Mouse (Mus musculus): Measurements from ENCODE around the gene Btn2a2. TPM values are rescaled to one million over a fixed set of nuclear protein-coding genes. Genes with fewer than 3 reads are reported as not detected.

Gene Btn2a2
- polyA plus RNA-seq, 2 experiments, result 0.01 TPM; not detected in 1

- peak overlapping the region; percentile 27 to 61 for H3K4me3 ChIP-seq (ENCODE audit: insufficient read depth in 1 of 2, low read depth in 2 of 2, low read length in 2 of 2)
- peaks cover 22 to 42% of the 10 kb centered on the region in 2 experiments for H3K4me1 ChIP-seq (replicated peaks; ENCODE audit: control insufficient read depth in 2 of 2, insufficient read depth in 2 of 2, low read length in 1 of 2)
- no peak for DNase-seq (ENCODE audit: low read depth in 3 of 3, low spot score in 3 of 3)
- no peaks in the 10 kb centered on the region for H3K36me3 ChIP-seq (replicated peaks; ENCODE audit: control insufficient read depth, insufficient read depth, low read depth)
- peak overlapping the region; percentile 54 for H3K9ac ChIP-seq (replicated peaks)
- peak overlapping the region; percentile 61 for H3K4me2 ChIP-seq (ENCODE audit: low read depth)
- H3K9me3 ChIP-seq (ENCODE audit: control insufficient read depth, low read length), result no peaks in the 10 kb centered on the region
- H3K27ac ChIP-seq, result no peak overlapping the region
- ATAC-seq (ENCODE audit: insufficient read depth), result no peak
- TF ChIP-seq CTCF (IDR thresholded peaks at IDR 0.05; ENCODE audit: low read depth), result no peak
- TF ChIP-seq EP300 (IDR thresholded peaks at IDR 0.05; ENCODE audit: low read depth), result no peak
- 23% methylated on average over 5 of the region's 5 CpGs for WGBS (ENCODE audit: insufficient replicate concordance)
- H3K27me3 ChIP-seq (ENCODE audit: control insufficient read depth, insufficient read depth, low read length), result no peaks in the 10 kb centered on the region
Measured at GRCm38 (mm10) chr13:23501511-23501910, 12.9 kb upstream of the Btn2a2 start.

GRCm38 (mm10) chr13:23500424-23501200 is 12.0 kb upstream of the Btn2a2 start:
- peaks cover 18 to 41% of the 10 kb centered on the region in 2 experiments for H3K4me1 ChIP-seq (replicated peaks; ENCODE audit: control insufficient read depth in 2 of 2, insufficient read depth in 2 of 2, low read length in 1 of 2)
- H3K27me3 ChIP-seq (ENCODE audit: control insufficient read depth, insufficient read depth, low read length), result no peaks in the 10 kb centered on the region
- WGBS (ENCODE audit: insufficient replicate concordance), result 0% methylated on average over 17 of the region's 17 CpGs
- H3K4me3 ChIP-seq (ENCODE audit: insufficient read depth in 1 of 2, low read depth in 2 of 2, low read length in 2 of 2), result peak overlapping the region in 1 of 2 experiments; percentile 29; a peak in 2 of 4 replicates
- ATAC-seq (ENCODE audit: insufficient read depth) (peak; percentile 83), DNase-seq (ENCODE audit: low read depth in 3 of 3, low spot score in 3 of 3) (peak; percentile 74 to 78 (median 76))
- peak overlapping the region; percentile 61 for H3K4me2 ChIP-seq (ENCODE audit: low read depth)
- no peak overlapping the region for H3K27ac ChIP-seq
- H3K9me3 ChIP-seq (ENCODE audit: control insufficient read depth, low read length), result no peaks in the 10 kb centered on the region
- TF ChIP-seq CTCF (IDR thresholded peaks at IDR 0.05; ENCODE audit: low read depth) (no peak), EP300 (IDR thresholded peaks at IDR 0.05; ENCODE audit: low read depth) (no peak)
- no peak overlapping the region for H3K9ac ChIP-seq (replicated peaks)
- H3K36me3 ChIP-seq (replicated peaks; ENCODE audit: control insufficient read depth, insufficient read depth, low read depth), result no peaks in the 10 kb centered on the region

GRCm38 (mm10) chr13:23499943-23500342 is 11.3 kb upstream of the Btn2a2 start:
- ATAC-seq (ENCODE audit: insufficient read depth) (peak; percentile 59; the same call in 1 of the 2 replicates), DNase-seq (ENCODE audit: low read depth in 3 of 3, low spot score in 3 of 3) (no peak)
- Histone ChIP-seq H3K27ac (no peak overlapping the region), H3K4me1 (replicated peaks; ENCODE audit: control insufficient read depth in 2 of 2, insufficient read depth in 2 of 2, low read length in 1 of 2) (peaks cover 12 to 36% of the 10 kb centered on the region in 2 experiments), H3K9ac (replicated peaks) (no peak overlapping the region), H3K4me2 (ENCODE audit: low read depth) (peak overlapping the region; percentile 53), H3K36me3 (replicated peaks; ENCODE audit: control insufficient read depth, insufficient read depth, low read depth) (no peaks in the 10 kb centered on the region), H3K4me3 (ENCODE audit: insufficient read depth in 1 of 2, low read depth in 2 of 2, low read length in 2 of 2) (peak overlapping the region in 1 of 2 experiments; percentile 29; a peak in 1 of 4 replicates), H3K27me3 (ENCODE audit: control insufficient read depth, insufficient read depth, low read length) (no peaks in the 10 kb centered on the region), H3K9me3 (ENCODE audit: control insufficient read depth, low read length) (no peaks in the 10 kb centered on the region)
- 2% methylated on average over 7 of the region's 7 CpGs for WGBS (ENCODE audit: insufficient replicate concordance)
- TF ChIP-seq EP300 (IDR thresholded peaks at IDR 0.05; ENCODE audit: low read depth), result no peak
- no peak for TF ChIP-seq CTCF (IDR thresholded peaks at IDR 0.05; ENCODE audit: low read depth)

- DNase-seq (ENCODE audit: low read depth in 3 of 3, low spot score in 3 of 3) (no peak), ATAC-seq (ENCODE audit: insufficient read depth) (no peak)
- no peak for TF ChIP-seq EP300 (IDR thresholded peaks at IDR 0.05; ENCODE audit: low read depth)
- TF ChIP-seq CTCF (IDR thresholded peaks at IDR 0.05; ENCODE audit: low read depth), result no peak
- Histone ChIP-seq H3K9me3 (ENCODE audit: control insufficient read depth, low read length) (no peaks in the 10 kb centered on the region), H3K4me2 (ENCODE audit: low read depth) (peak overlapping the region; percentile 53), H3K4me3 (ENCODE audit: insufficient read depth in 1 of 2, low read depth in 2 of 2, low read length in 2 of 2) (peak overlapping the region; percentile 53 to 62), H3K4me1 (replicated peaks; ENCODE audit: control insufficient read depth in 2 of 2, insufficient read depth in 2 of 2, low read length in 1 of 2) (peaks cover 10 to 27% of the 10 kb centered on the region in 2 experiments), H3K27ac (no peak overlapping the region), H3K36me3 (replicated peaks; ENCODE audit: control insufficient read depth, insufficient read depth, low read depth) (no peaks in the 10 kb centered on the region), H3K27me3 (ENCODE audit: control insufficient read depth, insufficient read depth, low read length) (no peaks in the 10 kb centered on the region), H3K9ac (replicated peaks) (peak overlapping the region; percentile 46)
- 13% methylated on average over 10 of the region's 10 CpGs for WGBS (ENCODE audit: insufficient replicate concordance)
Measured at GRCm38 (mm10) chr13:23498653-23499052, 10.0 kb upstream of the Btn2a2 start.

GRCm38 (mm10) chr13:23497656-23498321 is 9.1 kb upstream of the Btn2a2 start:
- ATAC-seq (ENCODE audit: insufficient read depth) (peak; percentile 47), DNase-seq (ENCODE audit: low read depth in 3 of 3, low spot score in 3 of 3) (no peak)
- no peaks in the 10 kb centered on the region for H3K9me3 ChIP-seq (ENCODE audit: control insufficient read depth, low read length)
- 2% methylated on average over 19 of the region's 19 CpGs for WGBS (ENCODE audit: insufficient replicate concordance)
- H3K4me1 ChIP-seq (replicated peaks; ENCODE audit: control insufficient read depth in 2 of 2, insufficient read depth in 2 of 2, low read length in 1 of 2), result peaks cover 8 to 25% of the 10 kb centered on the region in 2 experiments; a peak in 3 of 4 replicates
- H3K27ac ChIP-seq, result no peak overlapping the region
- H3K4me2 ChIP-seq (ENCODE audit: low read depth), result peak overlapping the region; percentile 53
- no peaks in the 10 kb centered on the region for H3K36me3 ChIP-seq (replicated peaks; ENCODE audit: control insufficient read depth, insufficient read depth, low read depth)
- H3K9ac ChIP-seq (replicated peaks), result no peak overlapping the region; the same call in none of the 2 replicates
- peak overlapping the region; percentile 53 to 62 for H3K4me3 ChIP-seq (ENCODE audit: insufficient read depth in 1 of 2, low read depth in 2 of 2, low read length in 2 of 2)
- no peaks in the 10 kb centered on the region for H3K27me3 ChIP-seq (ENCODE audit: control insufficient read depth, insufficient read depth, low read length)
- no peak for TF ChIP-seq EP300 (IDR thresholded peaks at IDR 0.05; ENCODE audit: low read depth)
- TF ChIP-seq CTCF (IDR thresholded peaks at IDR 0.05; ENCODE audit: low read depth), result no peak

Data from liver, embryonic 14.5 days (tissue).